Mouse (Mus musculus) cerebellum, postnatal 10 days (tissue): ENCODE results near the gene Tnr.

ENCODE experiments used
- DNase-seq, 2 experiments: peaks; one replicate each; pipeline ENCODE4 v3.0.0; 2021; ENCODE audit warnings: mixed read lengths in 2 of 2

Tnr gene

GRCm38 (mm10) chr1:159523578-159523977 lies at the start of gene Tnr:
Gene Tnr, plus strand, starts transcription at chr1:159523769.
- peak; percentile 88 to 91 for DNase-seq

GRCm38 (mm10) chr1:159489853-159490435 lies 33.6 kb upstream of the Tnr start:
- no peak for DNase-seq

GRCm38 (mm10) chr1:159492536-159492935 lies 31.0 kb upstream of the Tnr start:
- DNase-seq, result no peak

GRCm38 (mm10) chr1:159493720-159494499 lies 29.7 kb upstream of the Tnr start:
- peak; percentile 77 to 82 for DNase-seq

GRCm38 (mm10) chr1:159498236-159498635 lies 25.3 kb upstream of the Tnr start:
- DNase-seq, result peak in 1 of 2 experiments; percentile 24

GRCm38 (mm10) chr1:159499806-159500460 lies 23.6 kb upstream of the Tnr start:
- DNase-seq, result no peak

GRCm38 (mm10) chr1:159501911-159502310 lies 21.7 kb upstream of the Tnr start:
- no peak for DNase-seq

GRCm38 (mm10) chr1:159510667-159511066 lies 12.9 kb upstream of the Tnr start:
- DNase-seq, result no peak

- DNase-seq, result no peak
Observed at GRCm38 (mm10) chr1:159517647-159518046, 5.9 kb upstream of the Tnr start.

- peak; percentile 54 to 59 for DNase-seq
Observed at GRCm38 (mm10) chr1:159519206-159519605, 4.4 kb upstream of the Tnr start.

GRCm38 (mm10) chr1:159523069-159523468 lies 500 bp upstream of the Tnr start:
- DNase-seq, result no peak

GRCm38 (mm10) chr1:159524051-159524549 lies 531 bp downstream of the Tnr start:
- DNase-seq, result peak; percentile 72 to 76

- DNase-seq, result peak; percentile 54 to 66
Observed at GRCm38 (mm10) chr1:159532841-159533569, 9.4 kb downstream of the Tnr start.

GRCm38 (mm10) chr1:159535582-159535981 lies 12.0 kb downstream of the Tnr start:
- DNase-seq, result no peak

GRCm38 (mm10) chr1:159537541-159537940 lies 14.0 kb downstream of the Tnr start:
- no peak for DNase-seq

GRCm38 (mm10) chr1:159538076-159538475 lies 14.5 kb downstream of the Tnr start:
- no peak for DNase-seq

GRCm38 (mm10) chr1:159545470-159546145 lies 22.0 kb downstream of the Tnr start:
- DNase-seq, result no peak

GRCm38 (mm10) chr1:159551036-159551435 lies 27.5 kb downstream of the Tnr start:
- no peak for DNase-seq

- DNase-seq, result no peak
Observed at GRCm38 (mm10) chr1:159551591-159552442, 28.2 kb downstream of the Tnr start.

- no peak for DNase-seq
Observed at GRCm38 (mm10) chr1:159561616-159562015, 38.0 kb downstream of the Tnr start.

- DNase-seq, result no peak
Observed at GRCm38 (mm10) chr1:159565129-159565528, 41.6 kb downstream of the Tnr start.
